Mouse (Mus musculus) spleen, postnatal 10 days (tissue): ENCODE data around the gene Gale.
"Not testable (repeated sequence)": the region's sequence is repeated elsewhere in the genome, so short reads cannot be mapped to it uniquely, and the experiment has no call there.

Experiments used
- DNase-seq, 2 experiments: peaks; one replicate each; pipeline ENCODE4 v3.0.0; 2021 to 2022; ENCODE audit warnings: low spot score in 2 of 2

Gale gene

DNA sequence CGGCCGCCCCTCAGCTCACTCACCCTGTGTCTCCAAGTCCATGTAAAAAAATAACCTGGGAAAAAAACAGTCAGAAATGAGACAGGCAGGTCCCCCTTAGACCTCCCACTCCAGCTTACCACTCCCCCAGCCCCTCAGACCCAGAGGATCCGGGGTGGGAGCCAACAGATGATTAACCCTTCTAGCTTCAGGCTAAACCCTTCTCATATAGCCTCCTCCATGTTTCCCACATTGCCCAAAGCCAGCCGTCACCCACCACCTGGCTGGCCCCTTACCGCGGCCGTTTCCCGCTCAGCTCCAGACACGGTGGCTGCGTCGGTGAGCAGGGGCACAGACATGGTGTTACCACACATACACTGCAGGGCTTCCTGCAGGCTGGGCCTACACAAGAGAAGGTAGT, 7.1 kb downstream of the Gale start:
- DNase-seq = no peak

DNA sequence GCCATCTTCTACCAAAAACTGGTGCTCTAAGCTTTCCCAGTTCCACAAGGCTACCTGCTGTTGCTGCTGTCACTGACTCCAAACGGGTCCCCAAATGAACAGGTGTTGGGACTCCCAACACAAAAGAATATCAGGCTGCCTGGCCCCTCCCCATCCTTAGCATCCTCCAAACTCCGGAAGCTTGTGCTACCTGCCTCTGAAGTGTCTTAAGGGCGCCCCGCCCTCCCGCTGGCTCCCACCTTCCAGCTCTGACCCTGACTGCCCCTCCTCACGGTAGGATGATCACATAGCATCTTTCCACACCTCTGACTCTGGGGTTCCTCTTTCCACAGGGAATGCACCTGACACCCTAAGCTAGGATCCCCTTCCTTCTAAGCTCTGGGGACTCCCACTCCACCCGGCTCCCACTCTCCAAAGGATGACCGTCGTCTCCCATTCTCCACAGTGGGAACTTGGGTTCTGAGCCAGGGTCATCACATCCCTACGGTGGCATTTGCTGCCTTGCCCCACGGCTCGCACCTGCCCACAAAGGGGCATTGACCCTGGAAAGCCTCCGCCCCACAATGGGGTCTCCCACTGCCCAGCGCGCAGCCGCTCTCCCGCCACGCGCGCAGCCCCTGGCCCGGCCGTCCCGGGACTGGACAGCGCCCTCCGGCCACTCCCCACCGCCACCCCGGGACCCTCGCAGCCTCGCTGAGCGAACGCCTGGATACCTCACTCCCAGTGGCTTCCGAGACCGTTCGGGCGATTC, 8.5 kb downstream of the Gale start:
- DNase-seq = peak; percentile 38 to 64

DNA sequence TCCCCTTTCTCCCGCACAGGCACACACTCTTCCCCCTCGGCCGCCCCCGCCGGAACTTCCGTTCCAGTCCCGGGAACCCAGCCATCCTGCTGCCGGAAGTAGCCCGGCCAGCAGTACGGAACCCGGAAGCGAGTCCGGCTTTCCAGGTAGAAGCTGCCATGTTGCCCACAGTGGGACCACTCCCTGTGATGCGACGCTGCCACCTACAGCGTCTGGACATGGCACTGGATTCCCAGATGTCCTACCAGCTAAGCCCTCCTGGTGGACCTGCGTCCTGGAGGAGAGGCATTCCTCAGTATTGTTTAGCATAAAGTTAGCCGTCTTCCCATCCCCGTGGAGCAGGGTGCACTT, 9.0 kb downstream of the Gale start, which contains the start of gene Lypla2:
Gene Lypla2 (minus strand): TSS at position 71 of the 351 bp plus-strand sequence.
- DNase-seq = peak in 1 of 2 experiments; percentile 81

DNA sequence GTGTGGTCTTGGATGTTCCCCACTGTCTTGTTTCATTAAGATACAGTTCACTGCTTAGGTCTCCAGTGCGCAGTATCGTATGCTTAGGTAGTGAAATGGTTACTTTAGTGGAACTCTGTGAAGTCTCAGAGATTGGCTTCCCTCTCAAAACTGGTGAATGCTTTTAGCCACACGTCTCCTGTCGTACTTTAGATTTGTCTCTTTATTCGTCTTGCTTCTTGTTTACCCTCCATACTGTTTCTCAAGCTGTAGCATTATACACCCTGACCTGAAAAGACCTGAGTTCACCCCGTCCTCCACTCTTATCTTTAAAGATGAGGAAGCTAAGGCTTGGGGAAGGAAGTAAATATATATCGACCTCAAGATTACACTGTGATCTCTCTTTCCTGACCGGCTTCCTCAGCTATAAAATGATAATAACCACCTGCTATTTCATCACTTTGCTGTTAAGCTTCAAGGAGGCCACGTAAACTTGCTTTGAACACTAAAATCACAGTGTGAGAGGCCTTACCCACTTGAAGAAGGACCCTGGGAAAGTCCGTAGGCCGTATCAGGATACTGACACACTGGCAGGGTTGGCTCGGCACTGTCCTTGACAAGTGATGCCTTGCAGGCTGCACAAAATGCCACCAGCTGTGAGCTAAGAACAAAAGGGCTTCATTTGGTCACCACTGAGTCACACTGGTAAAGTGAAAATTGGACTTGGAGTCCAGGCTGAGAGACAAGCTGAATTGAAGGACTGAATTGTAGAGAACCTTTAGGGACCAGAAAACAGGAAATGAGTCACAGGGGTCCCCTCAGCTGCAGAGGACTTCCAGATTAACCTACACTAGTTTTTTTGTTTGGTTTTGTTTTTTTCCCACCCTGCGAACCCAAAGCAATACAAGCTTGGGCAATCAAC, 9.6 kb downstream of the Gale start:
- DNase-seq = peak in 1 of 2 experiments; percentile 28

DNA sequence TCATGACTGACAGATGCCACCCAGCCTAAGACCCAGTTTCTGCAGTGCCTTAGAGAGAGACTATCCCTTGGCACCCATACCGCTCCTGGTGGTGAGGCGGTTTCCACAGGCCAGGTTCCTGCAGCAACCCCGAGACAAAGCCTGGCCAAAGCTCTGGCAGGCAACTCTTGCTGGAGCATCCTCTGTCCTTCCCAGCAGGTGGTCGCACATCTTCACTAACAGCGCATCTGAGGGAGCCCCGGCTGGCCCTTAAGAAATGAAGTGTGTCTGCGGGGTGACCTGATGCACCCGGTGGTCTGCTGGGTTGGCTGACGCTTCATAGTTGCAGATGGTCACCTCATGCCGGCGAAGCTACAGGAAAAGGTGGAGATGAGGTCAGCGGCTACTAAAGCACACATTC, 12.6 kb downstream of the Gale start:
- DNase-seq = peak in 1 of 2 experiments; percentile 12

DNA sequence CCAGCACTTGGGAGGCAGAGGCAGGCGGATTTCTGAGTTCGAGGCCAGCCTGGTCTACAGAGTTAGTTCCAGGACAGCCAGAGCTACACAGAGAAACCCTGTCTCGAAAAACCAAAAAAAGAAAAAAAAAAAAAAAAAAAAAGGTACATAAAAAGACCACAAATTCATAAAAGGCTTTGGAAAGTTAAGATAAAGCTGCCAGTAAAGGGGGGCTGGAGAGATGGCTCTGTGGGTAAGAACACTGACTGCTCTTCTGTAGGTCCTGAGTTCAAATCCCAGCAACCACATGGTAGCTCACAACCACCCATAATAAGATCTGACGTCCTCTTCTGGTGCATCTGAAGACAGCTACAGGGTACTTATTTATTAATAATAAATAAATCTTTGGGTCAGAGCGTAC, 16.7 kb downstream of the Gale start:
- not testable (repeated sequence) for DNase-seq

DNA sequence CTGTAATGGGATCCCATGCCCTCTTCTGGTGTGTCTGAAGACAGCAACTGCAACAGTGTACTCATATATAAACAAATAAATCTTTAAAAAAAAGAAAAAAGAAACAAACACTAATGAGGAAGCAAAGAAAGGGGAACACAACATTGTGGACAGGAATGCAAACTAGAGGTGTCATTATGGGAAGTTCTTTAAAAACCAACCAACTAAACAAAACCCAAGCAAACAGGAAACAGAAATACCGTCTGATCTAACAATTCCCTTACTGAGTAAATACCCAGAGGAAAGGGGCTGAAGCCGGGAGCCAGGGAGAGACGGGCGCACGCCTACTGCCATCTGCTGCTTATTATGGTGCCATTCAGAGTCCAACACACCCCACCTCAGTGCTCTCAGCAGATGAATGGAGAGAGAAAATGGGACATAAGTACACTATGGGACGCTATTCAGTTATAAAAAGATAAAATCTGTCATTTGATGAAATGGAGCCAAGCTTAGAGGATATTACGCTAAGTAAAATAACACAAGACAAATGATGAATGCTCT, 18.1 kb downstream of the Gale start:
- DNase-seq = peak in 1 of 2 experiments; percentile 13

DNA sequence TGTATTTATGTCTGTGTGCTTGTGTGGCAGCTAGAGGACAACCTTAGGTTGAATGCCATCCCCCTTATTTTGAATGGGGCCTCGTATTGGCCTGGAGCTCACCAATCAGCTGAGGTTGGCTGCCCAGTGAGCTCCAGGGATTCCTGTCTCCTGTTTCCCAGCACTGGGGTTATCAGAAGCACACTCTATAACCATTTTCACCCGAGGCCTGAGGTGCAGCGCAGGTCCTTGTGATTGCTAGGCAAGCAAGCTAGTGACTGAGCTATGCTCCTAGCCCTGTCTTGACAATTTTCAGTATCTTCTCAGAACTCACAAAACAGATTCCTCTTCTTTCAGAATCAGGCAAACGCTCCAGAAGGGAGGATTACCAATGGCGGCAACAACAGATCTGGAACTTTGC, 21.0 kb downstream of the Gale start:
- no peak for DNase-seq

DNA sequence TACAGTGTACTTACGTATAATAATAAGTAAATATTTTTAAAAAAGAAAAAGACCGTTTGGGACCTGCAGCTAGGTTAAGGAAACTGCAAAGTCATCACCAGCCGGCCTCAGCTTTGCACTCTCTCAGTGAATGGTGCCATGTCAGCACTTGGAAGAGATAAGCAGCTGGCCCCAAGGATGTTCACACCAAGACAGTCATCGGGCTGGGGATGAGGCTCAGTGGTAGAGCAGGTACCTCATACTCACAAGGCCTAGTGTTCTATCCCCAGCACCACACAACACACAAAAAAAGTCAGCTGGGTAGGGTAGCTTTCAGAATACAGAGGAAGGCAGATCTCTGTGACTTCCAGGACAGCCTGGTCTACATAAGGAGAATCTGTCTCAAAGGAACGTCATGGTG, 21.7 kb downstream of the Gale start:
- peak; percentile 58 to 82 for DNase-seq

DNA sequence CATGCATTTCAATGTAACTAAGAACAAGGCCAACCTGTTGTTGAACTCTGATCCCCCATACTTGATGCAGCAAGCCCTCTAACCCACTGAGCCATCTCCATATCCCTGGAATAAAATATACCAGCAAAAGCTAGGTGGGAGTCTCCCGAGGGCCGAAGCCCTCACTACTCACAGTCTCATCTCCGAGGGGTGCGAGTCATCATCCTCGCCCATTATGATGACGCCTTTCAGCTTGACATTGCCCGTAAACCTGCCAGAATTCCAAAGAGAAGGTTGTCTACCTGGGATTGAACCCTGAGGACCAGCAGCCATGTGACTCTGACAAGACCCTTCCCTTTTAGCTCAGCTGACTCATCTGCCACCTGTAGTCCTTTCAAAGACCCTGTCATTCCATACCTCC, 22.2 kb downstream of the Gale start:
- DNase-seq = no peak

DNA sequence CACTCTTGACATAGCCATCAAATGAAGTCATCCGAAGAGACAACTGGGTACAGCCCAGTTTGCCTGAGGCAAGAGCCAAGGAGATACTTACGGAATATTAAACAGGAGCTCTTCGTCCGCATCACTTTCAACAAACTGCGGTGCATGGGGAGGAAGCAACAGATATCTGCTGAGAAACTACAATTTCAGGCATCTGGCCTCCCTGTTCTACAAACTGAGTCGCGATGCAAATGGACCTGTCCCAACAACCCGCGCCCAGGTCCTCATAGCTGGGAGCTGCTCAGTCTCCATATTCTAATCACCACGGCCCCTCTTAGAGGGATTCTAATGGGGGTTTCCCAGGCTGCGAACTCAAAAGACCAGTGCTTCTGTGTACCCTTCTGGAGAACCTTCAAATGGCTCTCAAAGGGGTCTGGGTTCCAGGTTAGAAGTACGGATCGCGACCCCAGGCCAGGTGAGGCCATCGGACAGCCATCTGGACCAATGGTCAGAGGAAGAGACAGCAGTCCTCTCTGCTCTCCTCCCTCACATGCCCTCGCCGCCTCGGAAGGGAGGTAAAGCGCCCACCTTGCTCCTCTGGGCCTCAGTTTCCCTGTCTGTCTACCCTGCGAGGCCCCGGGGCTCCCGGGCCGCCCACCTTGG, 22.9 kb downstream of the Gale start:
- DNase-seq = peak in 1 of 2 experiments; percentile 53

DNA sequence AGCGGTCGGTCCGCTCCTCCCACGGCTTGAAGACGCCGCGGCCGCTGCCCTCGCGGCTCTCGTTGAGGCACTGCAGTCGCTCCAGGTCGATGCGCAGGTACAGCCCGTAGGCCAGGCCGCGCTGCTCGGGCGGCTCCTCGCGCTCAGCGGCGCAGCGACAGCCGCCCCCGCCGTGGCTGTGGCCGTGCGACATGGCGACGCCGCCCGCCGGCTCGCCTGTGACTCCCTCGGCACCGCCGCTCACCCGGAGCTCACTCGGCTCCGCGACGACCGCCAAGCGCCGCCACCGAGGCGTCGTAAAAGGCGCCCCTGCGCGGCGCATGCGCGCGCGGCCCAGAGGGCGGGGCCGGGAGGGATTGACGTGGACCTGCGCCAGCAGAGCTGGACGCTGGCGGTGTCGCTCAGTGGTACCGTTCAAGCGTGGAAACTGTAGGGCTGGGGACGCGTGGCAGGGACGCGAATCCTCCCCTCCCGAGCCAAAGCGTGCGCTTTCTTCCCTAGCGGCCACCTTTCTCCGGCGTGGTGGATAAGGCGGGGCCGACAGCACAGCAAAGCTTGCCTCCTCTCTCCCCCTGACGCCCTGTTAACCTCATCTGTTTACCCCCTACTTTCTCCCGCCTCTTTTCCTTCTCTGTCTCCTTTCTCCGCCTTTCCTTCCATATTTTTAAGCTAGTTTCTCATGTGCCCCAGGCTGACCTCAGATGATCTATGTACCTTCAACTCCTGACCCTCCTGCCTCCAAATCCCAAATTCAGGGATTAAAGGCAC, 23.6 kb downstream of the Gale start, which contains the start of gene Pithd1:
Gene Pithd1 (minus strand): TSS at position 322 of the 768 bp plus-strand sequence.
- DNase-seq = peak; percentile 94 to 95

DNA sequence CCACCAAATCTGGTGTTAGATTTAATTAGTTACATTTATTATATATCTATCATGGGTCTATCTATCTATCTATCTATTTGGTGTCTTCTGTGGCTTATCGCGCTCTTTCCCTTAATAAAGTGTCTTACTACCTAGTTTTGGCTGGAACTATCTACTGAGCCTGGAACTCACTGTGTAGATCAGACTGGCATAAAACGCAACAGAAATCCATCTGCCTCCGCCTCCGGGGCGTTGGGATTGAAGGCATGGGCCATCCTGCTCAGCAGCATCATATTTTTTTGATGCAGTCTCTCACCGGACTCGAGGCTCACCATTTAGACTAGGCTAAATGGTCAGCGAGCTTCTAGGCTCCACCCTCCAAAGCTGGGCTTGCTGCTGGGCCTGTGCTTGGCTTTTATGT, 24.2 kb downstream of the Gale start:
- DNase-seq = no peak

DNA sequence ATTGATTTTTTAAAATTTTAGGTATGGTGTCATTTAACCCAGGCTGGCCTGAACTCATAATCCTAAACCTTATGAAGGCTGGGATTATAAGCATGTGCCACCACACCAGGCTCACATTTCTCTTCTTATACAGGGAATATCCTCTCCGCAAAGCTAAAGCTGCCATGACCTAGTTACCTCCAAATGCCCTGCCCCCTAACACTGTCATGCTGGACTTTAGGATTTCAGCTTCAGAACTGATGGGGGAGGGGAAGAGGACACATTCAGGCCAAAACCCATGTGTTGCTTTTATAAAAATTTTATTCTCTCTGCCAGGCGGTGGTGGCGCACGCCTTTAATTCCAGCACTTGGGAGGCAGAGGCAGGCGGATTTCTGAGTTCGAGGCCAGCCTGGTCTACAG, 30.4 kb downstream of the Gale start:
- no peak for DNase-seq

DNA sequence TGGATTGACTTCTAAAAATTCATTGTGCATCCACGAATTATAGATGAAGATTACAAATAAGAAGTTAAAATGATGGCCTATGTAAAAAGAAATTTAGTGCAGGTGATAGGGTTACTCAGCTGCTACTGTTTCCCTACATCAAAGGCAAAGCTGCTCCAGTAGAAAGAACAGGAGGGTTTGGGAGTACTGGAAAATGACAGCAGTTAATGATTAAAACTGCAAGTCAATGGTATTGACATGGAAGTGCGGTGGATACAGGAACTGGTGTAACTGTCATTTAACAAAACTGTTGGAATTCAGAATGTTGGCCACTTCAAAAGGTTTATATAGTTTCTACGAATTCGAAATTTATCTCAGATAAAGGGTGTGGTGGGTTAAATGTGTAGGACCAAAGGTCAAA, 31.6 kb downstream of the Gale start:
- DNase-seq = no peak

DNA sequence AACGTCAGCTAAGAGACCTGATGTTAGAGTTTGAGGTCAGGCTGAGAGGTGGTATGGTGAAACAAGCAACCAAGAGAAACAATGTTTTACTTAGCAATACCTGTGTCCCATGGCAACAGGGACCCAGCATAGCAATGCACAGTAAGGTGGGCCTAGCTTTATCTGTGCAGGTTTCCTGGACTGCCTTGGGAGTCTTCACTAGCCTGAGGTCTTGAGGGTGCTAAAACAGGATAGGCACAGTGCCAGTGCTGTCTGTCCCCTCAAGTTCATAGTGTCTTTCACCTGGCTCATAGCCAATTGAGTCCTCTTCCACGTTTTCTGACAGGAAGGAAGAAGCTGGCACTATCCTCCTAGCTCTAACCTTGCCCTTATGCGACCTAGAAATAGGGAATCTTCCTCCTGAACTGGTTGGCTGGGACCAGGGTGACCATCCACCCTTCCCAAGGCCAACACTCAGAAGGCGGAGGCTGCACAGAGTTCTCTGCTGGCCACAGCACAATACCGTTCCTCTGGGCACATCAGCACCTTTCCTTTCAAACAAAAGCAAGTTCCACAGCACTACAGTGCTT, 40.7 kb downstream of the Gale start:
- DNase-seq = no peak

DNA sequence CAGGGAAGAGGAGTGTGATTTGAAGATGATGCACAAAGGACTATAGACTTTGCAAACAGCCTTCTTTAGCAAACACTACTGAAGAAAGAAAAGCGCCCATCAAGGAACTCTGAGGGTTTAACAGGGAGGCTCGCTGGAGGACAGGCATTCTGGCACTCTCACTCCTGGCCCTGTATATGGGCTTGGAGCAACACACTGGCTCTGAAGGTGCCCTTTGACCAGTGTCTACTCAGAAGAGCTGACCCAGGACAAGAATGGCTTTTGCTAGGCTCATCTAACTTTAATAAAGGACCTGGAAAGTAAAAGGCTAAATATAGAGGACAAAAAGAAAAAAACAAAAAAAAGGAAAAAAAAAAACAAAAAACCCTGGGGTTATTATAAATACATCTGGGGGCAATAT, 41.4 kb downstream of the Gale start:
- DNase-seq = no peak

DNA sequence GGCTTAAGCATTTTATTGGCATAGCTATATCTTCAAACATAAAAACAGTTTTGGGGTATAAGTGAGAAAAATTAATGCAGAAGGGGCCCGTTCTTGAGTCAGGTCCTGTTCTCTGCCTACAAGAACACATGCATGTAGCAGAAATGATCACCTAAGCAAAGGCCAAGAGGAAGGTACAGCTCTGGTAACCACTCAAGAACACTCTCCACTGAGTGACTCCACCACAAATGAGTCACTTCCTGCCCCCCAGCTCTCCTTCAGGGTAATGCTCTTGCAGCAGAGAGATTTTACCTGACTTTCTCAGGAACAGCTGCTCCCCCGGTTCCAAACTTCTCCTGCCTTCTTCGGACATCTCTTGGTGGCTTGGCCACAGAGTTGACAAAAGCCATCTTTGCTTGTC, 43.3 kb downstream of the Gale start:
- DNase-seq = no peak

DNA sequence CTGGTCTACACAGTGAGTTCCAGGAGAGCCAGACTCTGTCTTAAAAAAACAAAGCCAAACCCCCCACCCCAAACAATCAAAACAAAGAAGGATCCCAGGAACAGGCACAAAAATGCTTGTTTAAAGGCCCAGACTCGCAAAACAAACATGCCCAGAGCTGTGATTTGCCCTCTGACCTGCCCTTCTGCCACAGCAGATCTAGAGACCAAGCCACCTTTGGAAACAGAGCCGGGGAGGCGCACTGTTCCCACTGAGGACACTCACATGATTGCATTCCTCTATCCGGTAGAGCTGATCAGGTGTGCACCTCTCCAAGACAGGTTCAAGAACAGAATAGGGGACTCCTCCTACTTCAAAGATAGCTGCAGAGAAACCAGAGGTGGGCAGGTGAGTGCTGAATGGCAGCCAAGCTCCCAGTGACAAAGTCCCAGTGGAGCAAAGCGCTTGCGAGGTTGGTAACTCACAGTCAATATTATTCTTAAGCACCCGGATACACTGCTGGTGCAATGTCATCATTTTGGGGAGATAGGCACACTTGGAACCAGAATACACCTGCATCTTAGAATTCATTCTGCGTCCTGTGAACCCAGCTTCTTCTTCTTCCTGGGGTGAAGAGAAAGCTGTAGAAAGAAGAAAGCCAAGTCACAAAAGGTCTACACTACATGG, 45.4 kb downstream of the Gale start:
- DNase-seq = no peak

DNA sequence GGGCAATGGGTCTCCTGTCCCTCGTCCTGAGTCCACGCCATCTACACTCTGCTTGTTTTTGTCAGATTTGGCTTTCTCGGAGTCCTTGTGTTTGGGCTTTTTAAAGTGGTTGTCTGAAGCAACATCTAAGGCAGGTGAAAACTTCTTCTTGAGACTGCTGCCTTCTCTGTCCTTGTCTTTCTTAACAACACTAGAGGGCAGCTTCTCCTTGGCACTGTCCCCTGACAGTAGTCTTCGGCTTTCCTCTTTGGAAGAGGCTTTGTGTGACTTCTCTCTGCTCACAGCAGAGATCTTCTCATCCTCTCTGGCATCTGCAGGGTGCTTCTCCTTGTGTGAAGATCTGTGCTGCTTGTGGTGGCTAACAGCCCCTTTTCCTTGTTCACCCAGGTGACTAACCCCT, 47.1 kb downstream of the Gale start:
- no peak for DNase-seq
